In the genomic region with DNA sequence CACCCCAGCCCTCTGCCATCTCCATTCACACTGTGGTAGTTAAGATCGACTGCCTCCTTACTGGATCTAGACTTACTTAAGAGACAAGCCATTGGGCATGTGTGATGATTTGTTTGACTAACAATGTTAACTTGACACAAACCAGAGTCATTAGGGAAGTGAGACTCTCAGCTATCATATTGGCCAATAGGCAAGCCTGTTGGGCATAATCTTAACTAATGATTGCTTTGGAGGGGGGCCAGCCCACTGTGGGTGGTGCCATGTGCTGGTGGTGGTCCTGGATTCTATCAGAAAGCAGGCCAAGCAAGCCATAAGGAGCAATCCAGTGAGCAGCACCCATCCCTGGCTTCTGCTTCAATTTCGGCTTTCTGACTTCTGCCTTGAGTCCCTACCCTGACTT, we compare ENCODE assay signal across 31 mouse cellular contexts.
"Had no signal": no experiment of that assay in that cellular context is flagged by ENCODE, and none has a peak within 500 bp of the region (broad histone marks: within the 10 kb centered on the region; RNA-seq: fewer than 3 reads in every experiment).

No protein-coding gene starts in this region.

- H3K4me1 ChIP-seq: liver, embryonic 12.5 days; liver, embryonic 13.5 days; liver, embryonic 15.5 days; megakaryocyte, embryonic 14.5 days had no signal

- H3K27me3 ChIP-seq: limb, embryonic 12.5 days; limb, embryonic 13.5 days; limb, embryonic 15.5 days; liver, embryonic 12.5 days; liver, embryonic 13.5 days; liver, embryonic 15.5 days; lung, embryonic 15.5 days; midbrain, embryonic 13.5 days; midbrain, embryonic 15.5 days; neural tube, embryonic 12.5 days; neural tube, embryonic 13.5 days had no signal

- DNase-seq: left cerebral cortex, postnatal 4 days; liver; liver, embryonic 13.5 days; liver, postnatal 0 days; lung, adult 18-20 months; lung, adult 2 months; lung, embryonic 14.5 days; lung, postnatal 10 days; lung, postnatal 14 days; lung, postnatal 36 days; lung, postnatal 4 days; midbrain, embryonic 14.5 days had no signal

- H3K9me3 ChIP-seq: limb, embryonic 10.5 days; limb, embryonic 15.5 days; liver, embryonic 12.5 days; liver, embryonic 13.5 days; liver, embryonic 15.5 days; lung, embryonic 15.5 days; midbrain, embryonic 10.5 days; midbrain, embryonic 15.5 days; neural tube, embryonic 13.5 days had no signal

- H3K36me3 ChIP-seq: limb, embryonic 10.5 days; limb, embryonic 12.5 days; limb, embryonic 13.5 days; limb, embryonic 15.5 days; liver, embryonic 12.5 days; liver, embryonic 13.5 days; liver, embryonic 15.5 days; lung, embryonic 15.5 days; midbrain, embryonic 10.5 days; midbrain, embryonic 12.5 days; midbrain, embryonic 13.5 days; midbrain, embryonic 15.5 days; neural tube, embryonic 12.5 days; neural tube, embryonic 13.5 days had no signal

- H3K27ac ChIP-seq: limb, embryonic 10.5 days; limb, embryonic 12.5 days; limb, embryonic 13.5 days; limb, embryonic 15.5 days; liver, embryonic 12.5 days; liver, embryonic 13.5 days; liver, embryonic 14.5 days; liver, embryonic 15.5 days; lung, embryonic 15.5 days; macrophage; midbrain, embryonic 10.5 days; midbrain, embryonic 12.5 days; midbrain, embryonic 13.5 days; midbrain, embryonic 15.5 days; neural tube, embryonic 12.5 days; neural tube, embryonic 13.5 days had no signal

- ATAC-seq: liver, embryonic 12.5 days; liver, postnatal 0 days; lung, postnatal 0 days; midbrain, embryonic 13.5 days; midbrain, embryonic 15.5 days; midbrain, embryonic 16.5 days had no signal

- H3K4me3 ChIP-seq: limb, embryonic 10.5 days; limb, embryonic 12.5 days; limb, embryonic 13.5 days; limb, embryonic 15.5 days; liver, embryonic 12.5 days; liver, embryonic 13.5 days; liver, embryonic 15.5 days; lung, embryonic 15.5 days; megakaryocyte, embryonic 14.5 days; midbrain, embryonic 10.5 days; midbrain, embryonic 12.5 days; midbrain, embryonic 13.5 days; midbrain, embryonic 15.5 days; myocyte; neural tube, embryonic 12.5 days; neural tube, embryonic 13.5 days had no signal
